Mouse (Mus musculus): Measurements from ENCODE around the gene Gsdma2. TPM values are rescaled to one million over a fixed set of nuclear protein-coding genes. Genes with fewer than 3 reads are reported as not detected.
"Not testable (repeated sequence)": the region's sequence is repeated elsewhere in the genome, so short reads cannot be mapped to it uniquely, and the experiment has no call there.

The Gsdma2 gene
- polyA plus RNA-seq (2015; fragmentation: Nextera tagmentation; extraction: Ambion mirVana) = not detected in 2 replicates

DNA sequence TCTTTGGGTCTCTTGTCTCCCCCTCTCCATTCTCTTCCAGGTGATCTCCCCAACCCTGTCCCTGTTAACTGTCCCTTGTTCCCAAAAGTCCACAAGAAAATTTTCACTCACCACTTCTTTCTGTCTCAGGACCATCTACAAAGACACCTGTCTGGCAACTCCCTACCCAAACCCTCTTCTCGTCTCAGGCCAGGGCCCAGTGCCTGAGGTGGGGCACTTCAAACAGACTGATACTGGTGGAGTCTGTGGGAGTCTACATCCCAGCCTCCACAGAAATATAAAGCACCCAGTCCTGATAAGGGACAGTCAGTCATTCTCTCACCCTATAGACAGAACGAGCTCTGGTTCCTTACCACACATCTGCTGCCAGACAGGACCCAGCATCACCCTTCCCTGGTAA, at the start of gene Gsdma2:
TSS of gene Gsdma2 (plus strand) at position 301 of the 400 bp plus-strand sequence.
- DNase-seq (no peak), ATAC-seq (ENCODE audit: low read depth) (no peak)
- H3K9me3 ChIP-seq (replicated peaks) = no peaks in the 10 kb centered on the region
- H3K36me3 ChIP-seq = no peaks in the 10 kb centered on the region
- 31% methylated on average over 2 of the region's 2 CpGs for WGBS (ENCODE audit: insufficient replicate concordance)
- no peaks in the 10 kb centered on the region for H3K4me1 ChIP-seq (replicated peaks)
- H3K4me3 ChIP-seq (replicated peaks) = no peak within 1 kb of the TSS
- no peak within 1 kb of the TSS for H3K4me2 ChIP-seq
- no peak within 1 kb of the TSS for H3K9ac ChIP-seq
- H3K27ac ChIP-seq = no peak within 1 kb of the TSS
- H3K27me3 ChIP-seq = peaks cover 34% of the 10 kb centered on the region

DNA sequence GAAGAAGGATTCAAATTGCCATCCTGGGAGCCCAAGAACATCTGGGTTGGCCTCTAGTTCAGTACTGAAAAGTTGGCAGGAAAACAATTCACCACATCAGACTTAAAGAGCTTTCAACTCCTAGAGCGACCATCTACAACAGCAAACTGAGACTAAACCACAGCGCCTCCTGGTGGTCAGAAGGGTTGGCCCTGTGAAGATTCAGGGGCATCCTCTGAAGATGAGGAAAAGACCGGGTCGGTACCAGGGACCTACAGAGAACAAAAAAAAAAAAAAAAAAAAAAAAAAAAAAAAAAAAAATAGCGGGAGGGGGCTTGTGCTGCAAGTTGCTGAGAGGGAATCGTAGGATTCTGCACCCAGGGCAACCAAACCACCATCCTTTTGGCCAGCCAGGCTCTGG, 49.2 kb upstream of the Gsdma2 start:
- Histone ChIP-seq H3K4me2 (no peak overlapping the region), H3K9me3 (replicated peaks) (no peaks in the 10 kb centered on the region), H3K9ac (no peak overlapping the region), H3K36me3 (no peaks in the 10 kb centered on the region), H3K27me3 (peaks cover 55% of the 10 kb centered on the region), H3K4me1 (replicated peaks) (peaks cover 27% of the 10 kb centered on the region), H3K4me3 (replicated peaks) (no peak overlapping the region), H3K27ac (peak overlapping the region; percentile 16; the same call in 1 of the 2 replicates)
- peak; percentile 65 for DNase-seq
- WGBS (ENCODE audit: insufficient replicate concordance) = 24% methylated on average over 6 of the region's 6 CpGs
- ATAC-seq (ENCODE audit: low read depth) = peak; percentile 63

DNA sequence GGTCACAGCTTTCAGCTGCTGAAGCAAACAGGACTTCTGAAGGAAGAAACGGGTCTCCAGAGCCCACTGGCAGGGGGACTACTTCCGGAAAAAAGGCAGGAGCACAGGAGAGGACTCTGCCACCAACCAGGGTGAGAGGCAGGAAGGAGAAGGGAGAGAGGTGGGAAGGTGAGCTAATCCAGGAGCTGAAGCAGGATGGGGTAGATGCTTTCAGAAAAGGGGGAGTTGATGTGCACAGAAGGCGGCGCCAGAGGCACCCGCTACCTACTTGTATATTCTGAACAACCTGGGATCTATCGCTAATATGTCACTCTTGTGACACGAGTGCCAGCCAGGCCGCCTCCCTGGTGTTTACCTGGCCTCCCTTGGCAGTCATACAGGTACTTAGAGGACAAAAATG, 48.6 kb upstream of the Gsdma2 start, which contains the start of gene Lrrc3c:
TSS of gene Lrrc3c (plus strand) at position 301 of the 400 bp plus-strand sequence.
- no peaks in the 10 kb centered on the region for H3K36me3 ChIP-seq
- no peak for DNase-seq
- H3K4me3 ChIP-seq (replicated peaks) = no peak within 1 kb of the TSS
- peaks cover 52% of the 10 kb centered on the region for H3K27me3 ChIP-seq
- peaks cover 22% of the 10 kb centered on the region for H3K4me1 ChIP-seq (replicated peaks)
- 73% methylated on average over 8 of the region's 8 CpGs for WGBS (ENCODE audit: insufficient replicate concordance)
- no peaks in the 10 kb centered on the region for H3K9me3 ChIP-seq (replicated peaks)
- H3K9ac ChIP-seq = no peak within 1 kb of the TSS
- H3K4me2 ChIP-seq = no peak within 1 kb of the TSS
- H3K27ac ChIP-seq = peak within 1 kb of the TSS; percentile 16; the same call in 1 of the 2 replicates
- no peak for ATAC-seq (ENCODE audit: low read depth)

DNA sequence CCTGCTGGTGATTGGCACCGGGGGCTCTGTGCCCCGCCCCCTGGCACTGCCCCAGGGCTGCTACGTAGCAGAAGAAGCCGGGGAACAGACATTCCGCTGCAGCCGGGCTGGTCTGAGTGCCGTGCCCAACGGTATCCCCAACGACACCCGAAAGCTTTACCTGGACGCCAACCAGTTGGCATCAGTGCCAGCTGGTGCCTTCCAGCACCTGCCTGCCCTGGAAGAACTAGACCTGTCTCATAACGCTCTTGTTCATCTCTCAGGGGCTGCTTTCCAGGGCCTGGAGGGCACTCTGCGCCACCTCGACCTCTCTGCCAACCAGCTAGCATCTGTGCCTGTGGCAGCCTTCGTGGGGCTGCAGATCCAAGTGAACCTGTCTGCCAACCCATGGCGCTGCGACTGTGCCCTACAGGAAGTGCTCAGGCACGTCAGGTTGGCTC, 47.7 kb upstream of the Gsdma2 start:
- DNase-seq = no peak
- Histone ChIP-seq H3K36me3 (no peaks in the 10 kb centered on the region), H3K27ac (no peak overlapping the region), H3K4me1 (replicated peaks) (peaks cover 18% of the 10 kb centered on the region), H3K4me2 (no peak overlapping the region), H3K4me3 (replicated peaks) (no peak overlapping the region), H3K9me3 (replicated peaks) (no peaks in the 10 kb centered on the region), H3K9ac (no peak overlapping the region), H3K27me3 (peaks cover 55% of the 10 kb centered on the region)
- no peak for ATAC-seq (ENCODE audit: low read depth)
- 56% methylated on average over 18 of the region's 18 CpGs for WGBS (ENCODE audit: insufficient replicate concordance)

DNA sequence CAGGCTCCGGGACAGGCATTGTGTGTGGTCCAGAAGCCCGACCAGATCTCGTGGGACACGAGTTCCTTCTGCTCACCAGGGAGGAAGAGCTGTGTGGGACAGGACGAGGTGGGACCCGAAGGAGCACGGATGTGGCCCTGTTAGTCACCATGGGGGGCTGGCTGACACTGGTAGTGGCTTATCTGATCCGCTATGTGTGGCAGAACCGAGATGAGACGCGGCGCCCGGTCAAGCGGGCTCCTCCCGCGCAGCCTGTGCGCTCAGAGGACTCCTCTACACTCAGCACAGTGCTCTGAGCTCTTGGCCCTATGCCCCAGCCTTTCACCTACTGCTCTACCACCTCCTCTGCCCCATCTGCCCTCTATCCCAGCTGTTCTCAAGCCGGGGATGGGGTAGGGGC, 47.3 kb upstream of the Gsdma2 start:
- Histone ChIP-seq H3K27ac (no peak overlapping the region), H3K27me3 (peaks cover 55% of the 10 kb centered on the region), H3K36me3 (no peaks in the 10 kb centered on the region), H3K4me2 (no peak overlapping the region), H3K9me3 (replicated peaks) (no peaks in the 10 kb centered on the region), H3K4me3 (replicated peaks) (no peak overlapping the region), H3K4me1 (replicated peaks) (peaks cover 18% of the 10 kb centered on the region), H3K9ac (no peak overlapping the region)
- 23% methylated on average over 18 of the region's 18 CpGs for WGBS (ENCODE audit: insufficient replicate concordance)
- no peak for DNase-seq
- no peak for ATAC-seq (ENCODE audit: low read depth)

DNA sequence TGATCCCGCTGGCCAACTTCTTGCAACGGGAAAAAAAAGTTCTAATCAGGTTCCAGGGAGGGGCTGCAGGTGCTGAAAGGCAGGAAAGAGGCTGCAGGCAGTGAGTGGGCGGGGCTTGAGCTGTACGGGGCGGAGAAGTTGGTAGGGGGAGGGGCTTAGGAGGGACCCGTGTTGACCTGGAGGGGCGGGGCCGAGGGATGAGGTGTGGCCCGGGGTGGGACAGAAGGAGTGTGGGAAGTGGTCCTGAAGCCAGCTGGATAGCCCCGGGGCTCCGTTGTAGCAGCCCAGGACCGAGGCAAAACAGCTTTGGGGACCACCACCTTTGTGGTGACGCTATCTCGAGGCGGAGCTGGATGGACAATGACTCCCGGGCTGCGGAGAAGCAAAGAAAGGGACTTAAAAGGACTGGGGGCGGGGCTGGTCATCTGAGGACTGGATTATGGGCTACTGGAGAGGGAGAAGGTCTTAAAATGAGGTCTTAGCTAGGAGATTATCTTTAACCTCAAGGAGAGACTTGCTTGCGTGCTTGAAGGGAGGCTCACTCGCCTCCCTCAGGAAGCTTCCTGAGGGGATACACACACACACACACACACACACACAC, 44.4 kb upstream of the Gsdma2 start:
- H3K27ac ChIP-seq = no peak overlapping the region
- no peak overlapping the region for H3K9ac ChIP-seq
- ATAC-seq (ENCODE audit: low read depth) = peak; percentile 44; the same call in 1 of the 2 replicates
- H3K9me3 ChIP-seq (replicated peaks) = no peaks in the 10 kb centered on the region
- peaks cover 16% of the 10 kb centered on the region for H3K4me1 ChIP-seq (replicated peaks)
- H3K36me3 ChIP-seq = no peaks in the 10 kb centered on the region
- H3K27me3 ChIP-seq = peaks cover 67% of the 10 kb centered on the region
- 1% methylated on average over 20 of the region's 20 CpGs for WGBS (ENCODE audit: insufficient replicate concordance)
- peak overlapping the region; percentile 32 for H3K4me3 ChIP-seq (replicated peaks)
- peak; percentile 68 for DNase-seq
- H3K4me2 ChIP-seq = peak overlapping the region; percentile 56

DNA sequence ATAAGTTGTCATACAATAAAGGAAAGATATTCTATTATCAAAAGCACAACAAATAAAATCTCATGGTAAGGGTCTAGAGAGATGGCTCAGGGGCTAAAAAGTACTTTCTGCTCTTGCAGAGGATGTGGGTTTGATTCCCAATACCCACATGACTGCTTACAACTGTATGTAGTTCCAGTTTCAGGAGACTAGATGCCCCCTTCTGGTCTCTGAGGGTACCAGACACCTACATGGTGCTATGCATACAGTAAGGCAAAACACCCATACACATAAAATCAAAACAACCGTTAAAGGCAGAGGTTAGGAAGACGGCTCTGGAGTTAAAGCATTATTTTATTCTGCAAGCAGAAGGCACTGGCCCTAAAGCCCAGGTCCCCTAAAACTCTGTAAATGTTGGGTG, 42.6 kb upstream of the Gsdma2 start:
- DNase-seq (no peak), ATAC-seq (ENCODE audit: low read depth) (no peak)
- H3K27me3 ChIP-seq = peaks cover 58% of the 10 kb centered on the region
- peaks cover 15% of the 10 kb centered on the region for H3K4me1 ChIP-seq (replicated peaks)
- no peaks in the 10 kb centered on the region for H3K9me3 ChIP-seq (replicated peaks)
- no peak overlapping the region for H3K4me2 ChIP-seq
- no peak overlapping the region for H3K4me3 ChIP-seq (replicated peaks)
- H3K27ac ChIP-seq = no peak overlapping the region
- no peaks in the 10 kb centered on the region for H3K36me3 ChIP-seq
- 54% methylated on average over 2 of the region's 2 CpGs for WGBS (ENCODE audit: insufficient replicate concordance)
- no peak overlapping the region for H3K9ac ChIP-seq

DNA sequence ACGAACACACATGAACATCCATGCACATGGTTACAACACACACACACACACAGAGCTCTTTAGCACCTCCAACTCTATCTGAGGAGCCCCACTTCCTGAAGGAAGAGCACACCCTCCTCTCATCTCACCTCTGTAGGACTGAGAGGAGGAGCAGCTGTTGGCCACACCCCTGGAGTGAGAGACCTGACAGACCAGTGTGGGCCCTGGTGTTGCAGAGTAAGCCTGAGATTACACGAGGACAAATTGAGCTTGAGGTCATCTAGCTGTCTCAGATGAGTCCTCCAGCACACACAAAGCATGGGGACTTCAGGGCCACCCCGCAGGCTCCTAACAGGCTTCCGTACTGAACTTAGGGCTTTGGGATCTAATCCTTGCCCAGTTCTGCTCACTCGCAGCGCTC, 41.6 kb upstream of the Gsdma2 start:
- Histone ChIP-seq H3K27me3 (peaks cover 56% of the 10 kb centered on the region), H3K4me1 (replicated peaks) (peaks cover 11% of the 10 kb centered on the region)
- H3K4me3 ChIP-seq (replicated peaks); ATAC-seq (ENCODE audit: low read depth); H3K27ac ChIP-seq; H3K4me2 ChIP-seq; DNase-seq; H3K9ac ChIP-seq; H3K36me3 ChIP-seq; H3K9me3 ChIP-seq (replicated peaks): not testable (repeated sequence)
- WGBS (ENCODE audit: insufficient replicate concordance) = 48% methylated on average over 6 of the region's 6 CpGs

DNA sequence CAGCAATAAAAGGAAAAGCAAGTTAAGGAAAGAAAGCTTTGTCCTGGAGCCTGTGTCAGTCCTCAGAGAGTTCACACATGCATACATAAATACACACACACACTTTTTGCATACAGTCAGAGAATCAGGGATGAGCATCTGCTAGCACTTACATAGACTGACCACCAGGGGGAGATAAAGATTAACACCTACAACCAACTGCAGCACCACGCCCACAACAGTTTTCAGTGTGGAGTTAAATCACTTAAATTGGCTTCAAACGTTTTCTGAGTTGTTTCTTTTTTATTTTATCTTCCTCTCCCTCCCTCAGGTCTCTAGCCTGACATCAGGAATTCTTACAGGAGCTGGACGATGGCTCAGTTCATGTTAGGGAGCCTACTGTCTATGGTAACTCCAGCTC, 39.8 kb upstream of the Gsdma2 start:
- H3K9me3 ChIP-seq (replicated peaks) = no peaks in the 10 kb centered on the region
- DNase-seq (no peak), ATAC-seq (ENCODE audit: low read depth) (no peak)
- no peak overlapping the region for H3K9ac ChIP-seq
- no peak overlapping the region for H3K27ac ChIP-seq
- H3K4me2 ChIP-seq = no peak overlapping the region
- H3K27me3 ChIP-seq = peaks cover 38% of the 10 kb centered on the region
- H3K4me3 ChIP-seq (replicated peaks) = no peak overlapping the region
- 9% methylated on average over 3 of the region's 3 CpGs for WGBS (ENCODE audit: insufficient replicate concordance)
- H3K4me1 ChIP-seq (replicated peaks) = peaks cover 7% of the 10 kb centered on the region
- H3K36me3 ChIP-seq = no peaks in the 10 kb centered on the region

DNA sequence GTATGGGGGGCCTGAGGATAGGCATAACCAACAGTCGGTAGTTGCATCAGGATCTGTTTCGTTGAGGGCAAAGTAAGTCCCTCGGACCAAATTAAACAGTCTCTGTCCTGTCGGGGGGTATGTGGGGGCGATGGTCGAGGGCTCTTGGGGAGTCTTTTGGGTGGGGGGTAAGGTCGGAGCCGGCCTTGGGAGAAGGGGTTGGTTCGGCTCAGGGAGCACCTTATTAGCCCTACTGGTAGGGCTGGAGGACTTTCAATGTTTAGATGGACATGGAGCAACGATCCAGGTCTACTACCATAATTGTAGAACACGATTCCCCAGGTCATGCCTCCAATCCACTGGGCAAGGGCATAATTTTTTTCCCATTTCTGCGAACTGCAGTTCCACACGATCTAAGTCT, 25.8 kb upstream of the Gsdma2 start:
- WGBS (ENCODE audit: insufficient replicate concordance) = 80% methylated on average over 13 of the region's 13 CpGs
- Histone ChIP-seq H3K4me2 (no peak overlapping the region), H3K9me3 (replicated peaks) (0 out of 2 replicates have a peak, but pooled peaks cover 10% of the 10 kb centered on the region), H3K9ac (no peak overlapping the region), H3K4me1 (replicated peaks) (no peaks in the 10 kb centered on the region), H3K36me3 (no peaks in the 10 kb centered on the region), H3K27ac (no peak overlapping the region), H3K4me3 (replicated peaks) (no peak overlapping the region), H3K27me3 (no peaks in the 10 kb centered on the region)
- DNase-seq = no peak
- ATAC-seq (ENCODE audit: low read depth) = no peak

DNA sequence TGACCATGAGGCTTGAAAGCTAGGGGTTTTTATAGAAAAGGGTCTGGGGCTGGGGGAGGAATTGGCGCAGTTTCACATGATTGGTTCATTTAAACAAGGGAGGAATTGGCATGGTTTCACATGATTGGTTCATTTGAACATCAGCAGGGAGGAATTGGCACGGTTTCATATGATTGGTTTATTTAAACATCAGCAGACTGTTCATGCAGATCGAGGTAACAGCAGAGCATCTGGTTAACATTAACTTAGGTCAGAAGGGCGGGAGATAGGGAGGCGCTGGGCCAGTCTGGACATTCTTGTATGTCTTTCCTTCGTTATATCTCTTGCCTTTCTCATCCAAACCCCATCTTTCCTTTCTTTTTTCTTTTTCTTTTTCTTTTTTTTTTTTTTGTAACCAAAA, 22.6 kb upstream of the Gsdma2 start:
- H3K4me2 ChIP-seq; H3K4me1 ChIP-seq (replicated peaks); H3K36me3 ChIP-seq; H3K9ac ChIP-seq; H3K27me3 ChIP-seq; DNase-seq; ATAC-seq (ENCODE audit: low read depth); H3K27ac ChIP-seq; H3K9me3 ChIP-seq (replicated peaks); H3K4me3 ChIP-seq (replicated peaks): not testable (repeated sequence)
- WGBS (ENCODE audit: insufficient replicate concordance) = 67% methylated on average over 6 of the region's 6 CpGs

DNA sequence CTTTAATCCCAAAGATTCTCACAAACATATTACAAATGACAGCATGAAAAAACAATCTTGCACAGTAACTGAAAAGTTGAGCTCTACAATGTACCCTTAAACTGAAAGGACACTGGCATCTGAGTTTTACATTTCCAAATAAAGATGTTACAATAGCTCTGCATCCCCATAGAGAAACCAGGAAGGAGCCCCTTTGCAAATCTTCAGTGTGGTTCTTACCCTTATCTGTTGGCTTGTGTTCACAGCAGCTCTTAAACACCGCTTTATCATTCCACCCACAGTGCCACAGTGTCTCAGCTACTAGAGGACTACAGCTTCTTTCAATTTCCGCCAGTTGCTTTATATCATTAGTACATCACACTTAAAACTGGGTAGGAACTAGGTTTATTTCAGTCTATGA, 22.2 kb upstream of the Gsdma2 start:
- not testable (repeated sequence) for ATAC-seq (ENCODE audit: low read depth); H3K9ac ChIP-seq; H3K36me3 ChIP-seq; H3K4me1 ChIP-seq (replicated peaks); H3K4me2 ChIP-seq; H3K4me3 ChIP-seq (replicated peaks); H3K9me3 ChIP-seq (replicated peaks); H3K27me3 ChIP-seq; DNase-seq; H3K27ac ChIP-seq
- WGBS (ENCODE audit: insufficient replicate concordance) = 65% methylated on average over 2 of the region's 2 CpGs
